Mouse (Mus musculus): ENCODE measurements around the gene Itpr3. TPM values are rescaled to one million over a fixed set of nuclear protein-coding genes. Genes with fewer than 3 reads are reported as not detected.

Gene Itpr3
- polyA plus RNA-seq, 2 experiments, result 5.1 to 12.4 TPM

DNA sequence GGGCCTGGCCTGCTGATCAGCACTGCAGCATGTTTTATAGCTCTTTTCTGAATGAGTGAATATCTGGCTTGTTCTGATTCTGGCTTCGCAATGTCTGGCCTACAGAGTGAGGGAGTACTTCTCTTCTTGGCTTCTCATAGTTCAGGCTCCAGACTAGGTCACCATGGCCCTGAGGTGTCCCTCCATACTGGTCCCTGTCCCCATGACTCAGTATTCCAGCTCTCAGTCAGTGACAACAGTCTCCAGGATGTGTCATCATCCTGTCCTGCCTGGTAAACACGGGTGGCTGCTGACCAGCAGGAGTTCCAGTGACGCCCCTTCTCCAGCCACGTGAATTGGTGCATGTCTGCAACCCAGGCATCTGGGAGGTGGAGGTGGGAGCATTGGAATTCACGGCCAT, 114.0 kb downstream of the Itpr3 start:
- no peak overlapping the region for H3K9ac ChIP-seq (ENCODE audit: low read depth, low read length, severe bottlenecking)
- no peaks in the 10 kb centered on the region for H3K36me3 ChIP-seq (ENCODE audit: control insufficient read depth, insufficient read depth, low read length)
- 63% methylated on average over 5 of the region's 5 CpGs for WGBS
- no peaks in the 10 kb centered on the region for H3K27me3 ChIP-seq (ENCODE audit: control insufficient read depth, insufficient read depth, low read length)
- H3K9me3 ChIP-seq (ENCODE audit: control insufficient read depth, low read length), result no peaks in the 10 kb centered on the region
- no peak for TF ChIP-seq POLR2A (IDR thresholded peaks at IDR 0.05; ENCODE audit: borderline replicate concordance, extremely low read depth, insufficient read depth, insufficient read length)
- peaks cover 20% of the 10 kb centered on the region for H3K4me1 ChIP-seq (ENCODE audit: control insufficient read depth, insufficient read depth, low read length)
- ATAC-seq (ENCODE audit: low FRiP score, low read depth) (no peak), DNase-seq (ENCODE audit: low spot score) (no peak)
- no peak overlapping the region for H3K4me3 ChIP-seq (replicated peaks; ENCODE audit: low read length)
- H3K27ac ChIP-seq (replicated peaks; ENCODE audit: low read depth, low read length), result no peak overlapping the region
- H3K4me2 ChIP-seq (replicated peaks; ENCODE audit: low read depth, low read length, severe bottlenecking), result no peak overlapping the region

Small RNA genes lying within 50 kb of the gene (microRNA-seq; reads per million reads assigned to microRNA genes)
- gene Mir7677, result not detected

Other genes with a start within 250 kb of the Itpr3 start
- 0.06 and 0.15 TPM in 2 replicates for gene Nkx2-5, start 212.3 kb upstream of the Itpr3 start, polyA plus RNA-seq (2012; rRNA removed)
- gene Nkx2-5, start 212.3 kb upstream of the Itpr3 start, polyA plus RNA-seq (2014; fragmentation: Nextera tagmentation; extraction: Ambion mirVana), result not detected in 2 replicates
- 23.7 TPM in 2 replicates for gene Kifc5b, start 140.2 kb upstream of the Itpr3 start, polyA plus RNA-seq (2012; rRNA removed)
- 4.9 and 5.9 TPM in 2 replicates for gene Kifc5b, start 140.2 kb upstream of the Itpr3 start, polyA plus RNA-seq (2014; fragmentation: Nextera tagmentation; extraction: Ambion mirVana)
- 56.6 and 72.8 TPM in 2 replicates for gene Phf1, start 124.3 kb upstream of the Itpr3 start, polyA plus RNA-seq (2012; rRNA removed)
- gene Phf1, start 124.3 kb upstream of the Itpr3 start, polyA plus RNA-seq (2014; fragmentation: Nextera tagmentation; extraction: Ambion mirVana), result 11.9 and 12.8 TPM in 2 replicates
- gene Cuta, start 117.7 kb upstream of the Itpr3 start, polyA plus RNA-seq (2012; rRNA removed), result 127 and 172 TPM in 2 replicates
- gene Cuta, start 117.7 kb upstream of the Itpr3 start, polyA plus RNA-seq (2014; fragmentation: Nextera tagmentation; extraction: Ambion mirVana), result 146 and 158 TPM in 2 replicates
- 82.4 and 111 TPM in 2 replicates for gene Syngap1, start 116.1 kb upstream of the Itpr3 start, polyA plus RNA-seq (2012; rRNA removed)
- gene Syngap1, start 116.1 kb upstream of the Itpr3 start, polyA plus RNA-seq (2014; fragmentation: Nextera tagmentation; extraction: Ambion mirVana), result 2.0 and 2.4 TPM in 2 replicates
- 12.6 and 14.8 TPM in 2 replicates for gene Zbtb9, start 84.1 kb upstream of the Itpr3 start, polyA plus RNA-seq (2012; rRNA removed)
- gene Zbtb9, start 84.1 kb upstream of the Itpr3 start, polyA plus RNA-seq (2014; fragmentation: Nextera tagmentation; extraction: Ambion mirVana), result 10.0 and 10.6 TPM in 2 replicates
- 48.6 and 55.3 TPM in 2 replicates for gene Bak1, start 28.3 kb upstream of the Itpr3 start, polyA plus RNA-seq (2012; rRNA removed)
- gene Bak1, start 28.3 kb upstream of the Itpr3 start, polyA plus RNA-seq (2014; fragmentation: Nextera tagmentation; extraction: Ambion mirVana), result 7.9 and 11.1 TPM in 2 replicates
- 233 and 255 TPM in 2 replicates for gene Uqcc2, start 76.6 kb downstream of the Itpr3 start, polyA plus RNA-seq (2012; rRNA removed)
- gene Uqcc2, start 76.6 kb downstream of the Itpr3 start, polyA plus RNA-seq (2014; fragmentation: Nextera tagmentation; extraction: Ambion mirVana), result 308 and 343 TPM in 2 replicates
- 0.47 and 0.55 TPM in 2 replicates for gene Ip6k3, start 110.5 kb downstream of the Itpr3 start, polyA plus RNA-seq (2012; rRNA removed)
- gene Ip6k3, start 110.5 kb downstream of the Itpr3 start, polyA plus RNA-seq (2014; fragmentation: Nextera tagmentation; extraction: Ambion mirVana), result 0.46 and 0.76 TPM in 2 replicates
- 93.5 and 126 TPM in 2 replicates for gene Lemd2, start 147.2 kb downstream of the Itpr3 start, polyA plus RNA-seq (2012; rRNA removed)
- 20.0 and 21.2 TPM in 2 replicates for gene Lemd2, start 147.2 kb downstream of the Itpr3 start, polyA plus RNA-seq (2014; fragmentation: Nextera tagmentation; extraction: Ambion mirVana)